Mouse (Mus musculus) cerebellum, adult 9-11 months (tissue): ENCODE measurements around the gene Cckar.

Experiments
- DNase-seq: peaks from one replicate; pipeline ENCODE4 v3.0.0; 2022

Cckar gene

DNA sequence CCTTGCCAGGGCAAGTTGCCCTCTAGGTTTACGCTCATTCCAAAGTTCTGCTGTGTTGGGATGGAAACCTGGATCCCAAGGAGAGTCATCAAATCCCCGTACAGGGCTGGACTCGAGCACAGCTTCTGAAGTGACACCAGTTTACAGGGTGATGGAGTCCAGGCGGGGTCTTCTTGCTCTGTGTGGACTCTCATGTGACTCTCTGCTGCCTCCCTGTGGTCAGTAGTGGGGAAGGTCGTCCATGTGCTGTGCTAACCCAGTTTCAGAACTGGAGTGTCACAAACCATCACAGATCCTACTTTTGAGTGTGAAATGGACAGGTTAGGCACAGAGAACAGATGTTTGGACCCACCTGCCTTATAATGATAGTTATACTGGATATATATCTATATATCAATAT, 35.2 kb downstream of the Cckar start:
- peak; percentile 25 for DNase-seq

DNA sequence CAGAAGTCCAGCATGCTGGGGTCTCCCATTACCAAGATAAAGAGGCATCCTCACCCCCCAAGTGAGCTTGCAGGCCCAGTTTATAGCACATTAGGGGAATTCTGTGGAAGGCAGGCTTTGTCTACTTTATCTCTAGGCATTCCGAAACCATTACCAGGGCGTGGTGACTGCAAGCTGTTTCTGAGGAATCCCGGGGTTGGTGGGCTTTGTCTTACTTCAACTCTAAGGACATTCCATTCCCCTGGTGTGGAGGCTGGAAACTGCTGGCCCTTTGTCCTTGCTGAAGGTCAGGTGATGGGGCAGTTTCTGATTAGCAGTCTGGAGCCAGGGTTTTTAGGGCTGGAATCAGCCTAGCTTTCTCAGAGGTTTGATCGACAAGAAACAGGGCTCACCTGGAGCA, 36.0 kb downstream of the Cckar start:
- no peak for DNase-seq

DNA sequence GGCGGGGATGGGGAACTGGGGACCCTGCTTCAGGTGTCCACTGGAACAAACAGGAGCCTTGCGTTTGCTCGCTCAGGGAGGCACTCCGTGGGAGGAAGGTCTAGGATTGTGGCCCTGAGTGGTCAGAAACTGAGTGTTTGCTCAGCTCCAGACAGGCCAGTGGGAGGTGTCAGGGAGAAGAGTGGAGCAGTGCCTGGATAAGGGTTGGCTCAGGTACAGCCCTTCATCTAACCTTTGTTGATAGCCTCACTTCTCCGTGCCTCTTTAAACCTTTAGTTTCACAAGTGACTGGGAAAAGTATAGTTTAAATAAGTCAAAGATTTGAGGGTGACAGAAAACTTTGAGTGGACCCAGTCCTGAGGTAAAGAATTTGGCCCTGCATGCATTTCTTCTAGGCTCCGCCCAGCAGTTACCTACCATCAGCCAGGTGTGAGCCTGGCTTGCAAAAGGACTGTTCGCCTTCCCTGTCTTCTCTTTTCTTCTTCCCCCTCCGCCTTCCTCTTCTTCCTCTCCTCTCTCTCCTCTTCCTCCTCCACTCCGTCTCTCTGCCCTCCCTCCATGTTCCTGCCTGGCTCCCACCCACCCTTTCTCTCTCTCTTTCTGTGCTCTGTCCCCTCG, 37.1 kb downstream of the Cckar start:
- DNase-seq: no peak

GRCm38 (mm10) chr5:53668021-53668420, 39.5 kb downstream of the Cckar start:
- no peak for DNase-seq

- no peak for DNase-seq
Observed at GRCm38 (mm10) chr5:53663665-53664064, 43.8 kb downstream of the Cckar start.

- no peak for DNase-seq
Observed at GRCm38 (mm10) chr5:53662413-53662812, 45.1 kb downstream of the Cckar start.

DNA sequence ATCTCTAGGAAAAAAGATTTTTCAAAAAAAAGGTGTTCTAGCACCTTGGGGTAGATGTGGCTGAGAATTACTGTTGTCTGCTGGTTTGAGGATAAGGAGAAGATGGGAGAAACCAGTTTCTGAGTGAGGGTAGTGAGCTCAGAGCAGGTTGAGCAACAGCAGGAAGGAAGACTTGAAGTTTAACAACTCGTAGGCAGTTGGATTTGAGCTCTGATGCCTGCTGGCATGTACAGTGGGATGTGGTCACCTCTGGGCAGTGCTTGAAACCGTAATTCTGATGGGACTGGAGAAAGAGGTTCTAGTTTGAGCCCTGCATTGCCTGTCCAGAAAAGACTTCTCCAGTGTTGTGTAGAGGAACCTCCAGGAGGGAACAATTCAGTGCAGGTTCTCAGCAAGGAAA, 46.0 kb downstream of the Cckar start:
- DNase-seq: no peak

DNA sequence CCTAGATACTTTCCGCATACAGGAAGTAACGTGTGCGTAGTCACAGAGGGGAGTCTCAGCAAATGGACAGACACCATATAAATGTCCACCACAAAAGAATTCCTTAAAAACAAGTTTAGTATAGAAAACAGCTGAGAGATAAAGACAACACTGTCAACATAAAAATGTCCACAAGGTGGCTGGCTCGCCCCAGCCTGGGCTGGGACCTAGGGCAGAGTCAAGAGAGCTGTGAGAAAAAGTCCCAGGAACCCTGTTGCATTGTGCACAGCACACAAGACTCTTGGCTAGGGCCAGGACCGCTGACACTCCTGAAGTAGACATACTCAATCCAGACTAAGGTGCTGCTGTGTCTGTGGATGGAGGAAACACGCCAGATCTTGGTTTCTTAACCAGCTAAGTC, 49.6 kb downstream of the Cckar start:
- no peak for DNase-seq

DNA sequence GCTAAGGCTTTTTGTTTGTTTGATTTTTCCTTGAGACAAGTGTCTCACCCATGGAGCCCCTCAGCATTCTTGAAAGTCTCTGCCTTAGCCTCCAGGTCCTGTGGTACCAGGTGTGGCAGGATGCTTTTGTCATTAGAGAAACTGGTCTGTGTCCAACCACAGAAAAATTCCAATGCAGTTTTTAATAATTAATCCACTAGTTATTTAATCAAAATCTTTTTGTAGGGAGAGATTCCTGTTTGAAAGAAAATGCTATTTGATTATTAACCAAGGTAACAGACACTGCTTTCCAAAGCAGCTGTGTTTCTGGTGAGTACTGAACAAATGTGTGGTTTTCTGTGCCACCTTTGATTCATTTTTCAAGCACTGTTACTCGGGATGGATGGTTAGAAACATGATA, 50.9 kb downstream of the Cckar start:
- DNase-seq: no peak
